Mouse (Mus musculus): ENCODE data around the gene Nol12.

The Nol12 gene

DNA sequence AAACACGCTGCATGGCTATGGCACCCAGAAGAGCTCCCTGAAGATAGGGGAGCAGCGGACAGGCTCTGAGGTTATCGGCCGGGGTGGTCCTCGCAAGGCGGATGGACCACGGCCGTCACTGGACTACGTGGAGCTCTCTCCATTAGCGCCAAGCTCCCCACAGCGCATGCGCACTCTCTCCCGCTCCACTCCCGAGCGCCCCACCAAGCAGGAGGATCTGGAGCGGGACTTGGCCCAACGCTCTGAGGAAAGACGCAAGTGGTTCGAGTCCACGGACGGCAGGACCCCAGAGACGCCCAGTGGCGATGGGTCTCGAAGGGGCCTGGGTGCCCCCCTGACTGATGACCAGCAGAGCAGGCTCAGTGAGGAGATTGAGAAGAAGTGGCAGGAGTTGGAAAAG, 58.2 kb downstream of the Nol12 start:
- no peak for DNase-seq (ENCODE audit: low read depth)

Data from naive thymus-derived CD4-positive, alpha-beta T cell, adult 2 months (primary cell).